Mouse (Mus musculus): ENCODE results near the gene Sprn.
A peak's percentile ranks its signal among the peaks of the same experiment; 100 is the strongest.

GRCm38 (mm10) chr7:140137135-140138020 lies 17.3 kb downstream of the Sprn start, which contains the start of gene Mtg1:
- peak; percentile 58 for TF ChIP-seq POLR2A (IDR thresholded peaks at IDR 0.05; ENCODE audit: low read depth, low read length)
- no peak for TF ChIP-seq CTCF (IDR thresholded peaks at IDR 0.05; ENCODE audit: extremely low read depth, insufficient read depth, insufficient read length, insufficient replicate concordance)

Measured in spleen, adult 2 months (tissue).